In genomic region chr2:106982503-106982902, GRCm38 (mm10) we compare ENCODE assay signal across 12 mouse cellular contexts. TPM values are rescaled to one million over a fixed set of nuclear protein-coding genes. Genes with fewer than 3 reads are reported as not detected.
A peak's percentile ranks its signal among the peaks of the same experiment; 100 is the strongest.
DNase-seq lines count a peak whose midpoint lies in the region; ATAC-seq and TF ChIP-seq lines count a peak whose summit lies in the region.
"Had no signal": no experiment of that assay in that cellular context is flagged by ENCODE, and none has a peak within 500 bp of the region (broad histone marks: within the 10 kb centered on the region; RNA-seq: fewer than 3 reads in every experiment).

No protein-coding gene starts in this region.

- peaks cover 9% of the 10 kb centered on the region for H3K4me1 ChIP-seq in heart, embryonic 16.5 days (ENCODE audit: control insufficient read depth, insufficient read depth, low read length)
- peaks cover 19% of the 10 kb centered on the region for H3K4me1 ChIP-seq in heart, embryonic 12.5 days (replicated peaks)
- no peaks in the 10 kb centered on the region for H3K4me1 ChIP-seq in lung, embryonic 14.5 days (ENCODE audit: insufficient read depth)
- H3K4me1 ChIP-seq in embryonic facial prominence, embryonic 14.5 days (ENCODE audit: control insufficient read depth, insufficient read depth, low read length): no peaks in the 10 kb centered on the region
- H3K4me1 ChIP-seq: hindbrain, embryonic 15.5 days; liver, embryonic 15.5 days; stomach, embryonic 15.5 days had no signal

- ATAC-seq in heart, embryonic 16.5 days (replicated peaks; ENCODE audit: extremely low read depth, insufficient read depth, low FRiP score): no peak
- no peak for ATAC-seq in heart, embryonic 12.5 days (ENCODE audit: insufficient number of reproducible peaks, low FRiP score)
- ATAC-seq in lung, embryonic 14.5 days (ENCODE audit: insufficient read depth): no peak
- no peak for ATAC-seq in embryonic facial prominence, embryonic 14.5 days (ENCODE audit: low read depth)
- no peak for ATAC-seq in megakaryocyte, adult 5-6 weeks (ENCODE audit: poor library complexity, severe bottlenecking)

- no peak overlapping the region for H3K9ac ChIP-seq in heart, embryonic 16.5 days (ENCODE audit: low read length)
- H3K9ac ChIP-seq in heart, embryonic 12.5 days: no peak overlapping the region
- no peak overlapping the region for H3K9ac ChIP-seq in lung, embryonic 14.5 days
- H3K9ac ChIP-seq in embryonic facial prominence, embryonic 14.5 days (ENCODE audit: low read depth, low read length): no peak overlapping the region
- H3K9ac ChIP-seq: hindbrain, embryonic 15.5 days; liver, embryonic 15.5 days; stomach, embryonic 15.5 days had no signal

- TF ChIP-seq CTCF in lung, embryonic 14.5 days (IDR thresholded peaks at IDR 0.05; ENCODE audit: low read depth): peak; percentile 56

- H3K36me3 ChIP-seq in heart, embryonic 16.5 days (ENCODE audit: control insufficient read depth, insufficient read depth): no peaks in the 10 kb centered on the region
- H3K36me3 ChIP-seq in heart, embryonic 12.5 days: no peaks in the 10 kb centered on the region
- H3K36me3 ChIP-seq in lung, embryonic 14.5 days (ENCODE audit: insufficient read depth): no peaks in the 10 kb centered on the region
- H3K36me3 ChIP-seq in embryonic facial prominence, embryonic 14.5 days (ENCODE audit: control insufficient read depth, insufficient read depth, low read length): no peaks in the 10 kb centered on the region
- H3K36me3 ChIP-seq: hindbrain, embryonic 15.5 days; liver, embryonic 15.5 days; stomach, embryonic 15.5 days had no signal

- 30% methylated on average over 6 of the region's 6 CpGs for WGBS in heart, embryonic 16.5 days
- 44% methylated on average over 6 of the region's 6 CpGs for WGBS in heart, embryonic 12.5 days
- 37% methylated on average over 6 of the region's 6 CpGs for WGBS in lung, embryonic 14.5 days
- 37% methylated on average over 6 of the region's 6 CpGs for WGBS in embryonic facial prominence, embryonic 14.5 days

- peak overlapping the region; percentile 7; the same call in 1 of the 2 replicates for H3K4me2 ChIP-seq in heart, embryonic 16.5 days (ENCODE audit: low read depth, low read length)
- no peak overlapping the region for H3K4me2 ChIP-seq in heart, embryonic 12.5 days
- H3K4me2 ChIP-seq in lung, embryonic 14.5 days: no peak overlapping the region
- no peak overlapping the region for H3K4me2 ChIP-seq in embryonic facial prominence, embryonic 14.5 days (ENCODE audit: low read depth, low read length)
- H3K4me2 ChIP-seq: hindbrain, embryonic 15.5 days; liver, embryonic 15.5 days; stomach, embryonic 15.5 days had no signal

- no peaks in the 10 kb centered on the region for H3K27me3 ChIP-seq in heart, embryonic 16.5 days (ENCODE audit: control insufficient read depth, insufficient read depth, low read length)
- no peaks in the 10 kb centered on the region for H3K27me3 ChIP-seq in heart, embryonic 12.5 days (replicated peaks)
- no peaks in the 10 kb centered on the region for H3K27me3 ChIP-seq in lung, embryonic 14.5 days (ENCODE audit: insufficient read depth, low read length)
- no peaks in the 10 kb centered on the region for H3K27me3 ChIP-seq in embryonic facial prominence, embryonic 14.5 days (replicated peaks; ENCODE audit: control insufficient read depth, insufficient read depth, low read length)
- H3K27me3 ChIP-seq: hindbrain, embryonic 15.5 days; liver, embryonic 15.5 days; stomach, embryonic 15.5 days had no signal

- H3K9me3 ChIP-seq in heart, embryonic 16.5 days (replicated peaks; ENCODE audit: control insufficient read depth, low read length): no peaks in the 10 kb centered on the region
- no peaks in the 10 kb centered on the region for H3K9me3 ChIP-seq in heart, embryonic 12.5 days (replicated peaks)
- no peaks in the 10 kb centered on the region for H3K9me3 ChIP-seq in lung, embryonic 14.5 days (ENCODE audit: low read depth, low read length)
- no peaks in the 10 kb centered on the region for H3K9me3 ChIP-seq in embryonic facial prominence, embryonic 14.5 days (ENCODE audit: control insufficient read depth, low read length)
- H3K9me3 ChIP-seq: hindbrain, embryonic 15.5 days; liver, embryonic 15.5 days; stomach, embryonic 15.5 days had no signal

- H3K27ac ChIP-seq in heart, embryonic 16.5 days (ENCODE audit: low read length): no peak overlapping the region
- no peak overlapping the region for H3K27ac ChIP-seq in heart, embryonic 12.5 days (ENCODE audit: poor library complexity, severe bottlenecking)
- no peak overlapping the region for H3K27ac ChIP-seq in lung, embryonic 14.5 days (ENCODE audit: low read depth)
- H3K27ac ChIP-seq in embryonic facial prominence, embryonic 14.5 days (replicated peaks; ENCODE audit: low read depth, low read length): no peak overlapping the region
- H3K27ac ChIP-seq: hindbrain, embryonic 15.5 days; liver, embryonic 15.5 days; stomach, embryonic 15.5 days had no signal

- no peak overlapping the region for H3K4me3 ChIP-seq in heart, embryonic 16.5 days (ENCODE audit: low read length)
- H3K4me3 ChIP-seq in heart, embryonic 12.5 days: no peak overlapping the region
- H3K4me3 ChIP-seq in lung, embryonic 14.5 days (ENCODE audit: low read depth, low read length): no peak overlapping the region
- no peak overlapping the region for H3K4me3 ChIP-seq in embryonic facial prominence, embryonic 14.5 days (ENCODE audit: low read depth, low read length)
- H3K4me3 ChIP-seq: hindbrain, embryonic 15.5 days; liver, embryonic 15.5 days; stomach, embryonic 15.5 days had no signal

- DNase-seq in lung, embryonic 14.5 days: peak; percentile 48
- no peak for DNase-seq in lung, postnatal 14 days
- DNase-seq in NIH3T3 (ENCODE audit: low read depth): peak; percentile 82
- peak; percentile 17 for DNase-seq in embryonic facial prominence, embryonic 14.5 days (ENCODE audit: low spot score)
- DNase-seq: cerebellum, adult 8-10 months; thymus, postnatal 36 days had no signal

RNA-seq across cellular contexts. Expression of gene Arl14ep, which starts 8.3 kb away (rescaled TPM):
- polyA plus RNA-seq in heart, embryonic 16.5 days (2015; fragmentation: Nextera tagmentation; extraction: Ambion mirVana): 23.4 and 23.5 TPM in 2 replicates
- polyA plus RNA-seq in heart, embryonic 12.5 days (2016; fragmentation: Nextera tagmentation; extraction: Ambion mirVana): 28.6 and 30.6 TPM in 2 replicates
- 44.8 and 48.3 TPM in 2 replicates for polyA plus RNA-seq in lung, embryonic 14.5 days (2014; fragmentation: Nextera tagmentation; extraction: Ambion mirVana)
- 43.2 and 49.3 TPM in 2 replicates for polyA plus RNA-seq in embryonic facial prominence, embryonic 14.5 days (2014; fragmentation: Nextera tagmentation; extraction: Ambion mirVana)
- 24.5 and 31.4 TPM in 2 replicates for total RNA-seq in megakaryocyte, adult 5-6 weeks (2015)
- 25.9 and 26.3 TPM in 2 replicates for total RNA-seq in megakaryocyte, adult 5-6 weeks (2017)
